Mouse (Mus musculus): ENCODE data around the gene Gabarap. TPM values are rescaled to one million over a fixed set of nuclear protein-coding genes. Genes with fewer than 3 reads are reported as not detected.

Gabarap gene
- total RNA-seq, 2 experiments from 2014 or later, result 170 to 180 TPM

- no peak for DNase-seq
- intact Hi-C loops (cut with DNase I; ENCODE audit: low total_unique reads), result no loop called here
These were observed 48.7 kb downstream of the Gabarap start for GRCm38 (mm10) chr11:70039631-70040030.

GRCm38 (mm10) chr11:70040184-70040583 lies 49.2 kb downstream of the Gabarap start:
- intact Hi-C loops (cut with DNase I; ENCODE audit: low total_unique reads), result no loop called here
- DNase-seq, result no peak

GRCm38 (mm10) chr11:70042309-70043085 lies 51.6 kb downstream of the Gabarap start:
- no peak for DNase-seq
- intact Hi-C loops (cut with DNase I; ENCODE audit: low total_unique reads), result no loop called here

GRCm38 (mm10) chr11:70043665-70044064 lies 52.7 kb downstream of the Gabarap start:
- DNase-seq, result no peak
- intact Hi-C loops (cut with DNase I; ENCODE audit: low total_unique reads), result no loop called here

Small RNA genes within 50 kb of the gene (microRNA-seq; reads per million reads assigned to microRNA genes)
- 0 to 0.50 reads per million in 2 experiments for gene Gm44349
- gene Mir324, result 1,205 to 1,307 reads per million in 2 experiments

Other genes starting within 250 kb of the Gabarap start
- 10 to 100 TPM; 36.4 to 39.1 TPM for gene Polr2a, start 232.5 kb upstream of the Gabarap start, total RNA-seq (2021)
- gene Slc35g3, start 229.2 kb upstream of the Gabarap start, total RNA-seq (2021), result not detected
- gene Zbtb4, start 225.2 kb upstream of the Gabarap start, total RNA-seq (2021), result 10 to 100 TPM; 18.2 to 21.3 TPM
- 10 to 100 TPM; 75.5 to 80.7 TPM for gene Chrnb1, start 195.2 kb upstream of the Gabarap start, total RNA-seq (2021)
- gene Fgf11, start 189.3 kb upstream of the Gabarap start, total RNA-seq (2021), result 1 to 10 TPM; 6.6 to 8.0 TPM
- gene Tmem102, start 185.5 kb upstream of the Gabarap start, total RNA-seq (2021), result under 1 TPM; 0.16 to 0.27 TPM
- not detected for gene Gm39566, start 175.8 kb upstream of the Gabarap start, total RNA-seq (2021)
- not detected for gene Spem2, start 172.7 kb upstream of the Gabarap start, total RNA-seq (2021)
- gene Spem1, start 169.0 kb upstream of the Gabarap start, total RNA-seq (2021), result not detected
- 1 to 10 TPM; 6.8 to 7.4 TPM for gene Nlgn2, start 153.4 kb upstream of the Gabarap start, total RNA-seq (2021)
- 100 to 1,000 TPM; 104 to 108 TPM for gene Tmem256, start 152.6 kb upstream of the Gabarap start, total RNA-seq (2021)
- 10 to 100 TPM; 16.5 to 22.4 TPM for gene Plscr3, start 144.8 kb upstream of the Gabarap start, total RNA-seq (2021)
- under 1 TPM in 1 of 2 experiments, not detected in 1; 0.10 TPM for gene Tnk1, start 132.4 kb upstream of the Gabarap start, total RNA-seq (2021)
- gene Tmem95, start 113.1 kb upstream of the Gabarap start, total RNA-seq (2021), result not detected
- 1 to 10 TPM; 2.0 TPM for gene Kctd11, start 109.7 kb upstream of the Gabarap start, total RNA-seq (2021)
- under 1 TPM; 0.33 to 0.55 TPM for gene Acap1, start 95.6 kb upstream of the Gabarap start, total RNA-seq (2021)
- gene 2810408A11Rik, start 90.2 kb upstream of the Gabarap start, total RNA-seq (2021), result under 1 TPM; 0.62 to 0.84 TPM
- 10 to 100 TPM; 27.2 to 29.1 TPM for gene Neurl4, start 90.1 kb upstream of the Gabarap start, total RNA-seq (2021)
- 10 to 100 TPM; 21.8 to 24.2 TPM for gene Gps2, start 77.3 kb upstream of the Gabarap start, total RNA-seq (2021)
- 100 to 1,000 TPM; 567 to 637 TPM for gene Eif5a, start 69.2 kb upstream of the Gabarap start, total RNA-seq (2021)
- gene Ybx2, start 55.3 kb upstream of the Gabarap start, total RNA-seq (2021), result 1 to 10 TPM; 2.1 to 4.3 TPM
- gene Slc2a4, start 43.0 kb upstream of the Gabarap start, total RNA-seq (2021), result 100 to 1,000 TPM; 158 to 236 TPM
- under 1 TPM in 1 of 2 experiments, not detected in 1; 0.72 TPM for gene Cldn7, start 26.4 kb upstream of the Gabarap start, total RNA-seq (2021)
- gene Ctdnep1, start 10.0 kb upstream of the Gabarap start, total RNA-seq (2021), result 100 to 1,000 TPM; 185 to 209 TPM
- 10 to 100 TPM; 43.0 to 52.9 TPM for gene Elp5, start 8.6 kb upstream of the Gabarap start, total RNA-seq (2021)
- 10 to 100 TPM; 20.4 to 20.7 TPM for gene Phf23, start 4.6 kb downstream of the Gabarap start, total RNA-seq (2021)
- 1 to 10 TPM; 5.1 to 7.8 TPM for gene Dvl2, start 9.5 kb downstream of the Gabarap start, total RNA-seq (2021)
- 100 to 1,000 TPM; 266 to 408 TPM for gene Acadvl, start 24.3 kb downstream of the Gabarap start, total RNA-seq (2021)
- gene Dlg4, start 25.8 kb downstream of the Gabarap start, total RNA-seq (2021), result 1 to 10 TPM; 8.7 to 9.2 TPM
- not detected for gene Asgr1, start 62.9 kb downstream of the Gabarap start, total RNA-seq (2021)
- not detected for gene Asgr2, start 101.5 kb downstream of the Gabarap start, total RNA-seq (2021)
- 1 to 10 TPM; 1.9 to 3.1 TPM for gene Mgl2, start 139.2 kb downstream of the Gabarap start, total RNA-seq (2021)
- gene Clec10a, start 165.1 kb downstream of the Gabarap start, total RNA-seq (2021), result 1 to 10 TPM; 1.8 to 3.1 TPM
- under 1 TPM in 1 of 2 experiments, not detected in 1; 0.22 TPM for gene Slc16a11, start 221.6 kb downstream of the Gabarap start, total RNA-seq (2021)
- 1 to 10 TPM in 1 of 2 experiments, under 1 TPM in 1; 0.53 to 1.5 TPM for gene Slc16a13, start 229.9 kb downstream of the Gabarap start, total RNA-seq (2021)
- 10 to 100 TPM; 12.4 to 13.7 TPM for gene Bcl6b, start 238.7 kb downstream of the Gabarap start, total RNA-seq (2021)
- 10 to 100 TPM; 29.7 to 37.4 TPM for gene 0610010K14Rik, start 246.8 kb downstream of the Gabarap start, total RNA-seq (2021)
- 1 to 10 TPM; 2.6 to 2.7 TPM for gene Gm21988, start 248.7 kb downstream of the Gabarap start, total RNA-seq (2021)
- 10 to 100 TPM; 96.0 to 96.9 TPM for gene Rnasek, start 248.7 kb downstream of the Gabarap start, total RNA-seq (2021)